Mouse (Mus musculus) kidney, postnatal 4 days (tissue): ENCODE results near the gene Ctdnep1.

Source experiments
- DNase-seq, 2 experiments: peaks; one replicate each; pipeline ENCODE4 v3.0.0; 2021; ENCODE audit warnings: mixed read lengths in 2 of 2

Ctdnep1 gene

DNA sequence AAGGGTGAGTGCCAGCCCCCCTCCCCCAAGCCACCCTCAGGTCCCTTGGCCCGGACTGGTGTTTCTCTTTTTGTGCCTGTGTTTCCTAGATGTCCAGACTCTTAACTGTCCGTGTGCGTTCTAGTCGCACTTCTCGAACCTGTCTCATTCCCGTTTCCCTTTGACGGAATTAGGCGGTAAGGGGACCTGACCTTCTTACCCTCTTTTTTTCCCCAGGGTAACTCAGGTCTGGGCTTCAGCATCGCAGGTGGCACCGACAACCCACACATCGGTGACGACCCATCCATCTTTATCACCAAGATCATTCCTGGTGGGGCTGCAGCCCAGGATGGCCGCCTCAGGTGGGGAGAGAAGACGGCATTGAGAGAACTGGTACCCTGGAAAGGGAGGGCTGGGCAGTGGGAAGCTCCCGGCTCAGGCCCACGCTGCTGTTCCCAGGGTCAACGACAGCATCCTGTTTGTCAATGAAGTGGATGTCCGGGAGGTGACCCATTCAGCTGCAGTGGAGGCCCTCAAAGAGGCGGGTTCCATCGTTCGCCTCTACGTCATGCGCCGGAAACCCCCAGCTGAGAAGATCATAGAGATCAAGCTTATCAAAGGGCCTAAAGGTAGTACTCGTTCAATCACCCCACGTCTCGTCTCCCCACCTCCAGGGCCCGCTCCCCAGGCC lies 49.8 kb downstream of the Ctdnep1 start:
- no peak for DNase-seq

DNA sequence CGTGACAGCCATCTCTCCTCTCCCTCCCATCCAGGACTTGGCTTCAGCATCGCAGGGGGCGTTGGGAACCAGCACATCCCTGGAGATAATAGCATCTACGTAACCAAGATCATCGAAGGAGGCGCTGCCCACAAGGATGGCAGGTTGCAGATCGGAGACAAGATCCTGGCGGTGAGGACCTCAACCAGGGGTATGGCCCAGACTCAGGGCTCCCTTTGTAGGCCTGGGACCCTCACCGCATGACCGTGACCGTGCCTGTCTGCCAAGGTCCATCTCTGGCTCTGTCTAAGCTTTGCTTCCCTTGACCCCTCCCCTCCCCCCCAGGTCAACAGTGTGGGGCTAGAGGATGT lies 50.3 kb downstream of the Ctdnep1 start:
- no peak for DNase-seq

DNA sequence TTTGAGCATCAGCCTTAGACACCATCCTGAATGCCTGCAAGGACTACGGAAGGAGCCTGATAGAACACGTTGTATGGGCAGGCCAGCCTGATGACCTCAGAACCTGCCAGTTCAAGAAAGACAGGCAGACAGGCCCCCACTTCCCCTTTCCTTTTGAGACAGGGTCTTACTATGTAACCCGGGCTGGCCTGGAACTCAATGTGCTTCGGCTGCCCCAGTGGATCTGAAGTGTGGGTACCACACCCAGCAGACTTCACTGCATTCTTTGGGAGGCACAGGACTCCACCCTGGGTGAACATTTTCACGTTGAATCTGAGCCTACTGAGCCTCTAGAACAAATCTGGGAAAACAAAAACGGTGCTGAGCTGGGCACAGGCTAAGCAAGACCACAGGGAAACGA lies 57.2 kb downstream of the Ctdnep1 start:
- DNase-seq: no peak

DNA sequence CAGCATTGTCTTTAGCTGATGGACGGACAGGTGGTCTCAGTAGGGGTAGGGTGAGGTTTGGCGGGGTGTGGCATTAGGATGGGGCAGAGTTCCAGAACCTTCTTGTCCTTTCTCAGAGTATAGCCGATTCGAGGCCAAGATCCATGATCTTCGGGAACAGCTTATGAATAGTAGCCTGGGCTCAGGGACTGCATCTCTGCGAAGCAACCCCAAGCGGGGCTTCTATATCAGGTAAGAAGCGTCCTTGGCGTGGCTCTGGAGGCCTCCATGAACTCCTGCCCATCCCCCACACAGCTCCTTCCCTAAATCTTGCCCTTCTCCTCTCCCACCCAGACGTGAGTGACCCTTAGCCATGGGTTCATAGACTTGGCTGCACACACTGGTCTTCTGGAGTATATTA lies 58.7 kb downstream of the Ctdnep1 start:
- no peak for DNase-seq

DNA sequence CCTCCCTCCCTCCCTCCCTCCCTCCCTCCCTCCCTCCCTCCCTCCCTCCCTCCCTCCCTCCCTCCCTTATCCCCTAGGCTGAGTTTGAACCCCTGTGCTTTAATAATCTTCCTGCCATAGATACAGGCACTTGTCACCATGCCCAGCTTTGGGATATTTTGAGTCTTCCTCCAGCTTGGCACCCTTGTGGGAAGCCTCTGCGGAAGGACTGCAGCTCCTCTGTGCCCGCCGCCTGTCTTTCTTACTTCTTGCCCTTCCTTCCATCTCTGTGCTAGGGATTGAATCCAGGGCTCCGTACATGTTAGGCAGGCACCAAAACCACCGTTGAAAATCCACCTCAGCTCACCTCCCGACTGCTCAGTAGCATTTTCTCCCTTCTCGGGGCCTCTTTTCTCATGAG lies 59.2 kb downstream of the Ctdnep1 start:
- no peak for DNase-seq
